Mouse (Mus musculus): ENCODE results near the gene Maz.

The Maz gene

DNA sequence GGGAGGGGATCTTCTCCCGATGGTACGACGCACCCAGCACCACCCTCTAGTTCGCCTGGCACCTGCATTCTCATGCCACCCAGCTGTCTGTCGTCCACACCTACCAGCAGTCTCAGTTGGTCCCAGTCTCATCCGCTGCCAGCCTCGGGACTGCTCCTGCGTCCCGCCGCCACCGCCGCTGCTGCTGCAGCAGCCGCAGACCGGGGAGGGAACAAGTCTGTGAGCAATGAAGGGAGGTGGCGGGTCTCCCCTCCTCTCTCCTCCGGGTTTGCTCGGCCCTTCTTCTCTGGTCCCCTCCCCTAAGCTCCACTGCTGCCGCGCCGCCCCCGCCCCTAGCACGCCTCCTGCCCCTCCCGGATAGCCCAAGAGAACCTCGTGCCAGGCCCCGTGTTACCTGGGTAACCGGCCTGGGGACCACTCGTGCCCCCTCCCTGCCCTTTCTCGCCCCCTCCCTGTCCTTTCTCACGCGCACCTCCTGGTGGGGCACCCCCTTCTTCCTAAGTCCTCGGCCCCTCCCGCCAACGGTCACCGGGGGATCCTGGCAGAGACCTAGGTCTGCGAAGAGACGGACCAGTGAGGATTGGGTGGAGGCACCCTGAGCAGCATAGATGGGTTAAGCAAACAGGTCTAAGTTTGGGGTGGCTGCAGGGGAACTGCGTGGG, 5.8 kb downstream of the Maz start, which contains the start of the genes Gm42742 and Prrt2:
Gm42742 (minus strand) TSS at position 197 of the 662 bp plus-strand sequence.
Prrt2 (minus strand) TSS at position 311 of the 662 bp plus-strand sequence.
- DNase-seq (ENCODE audit: low spot score) = no peak

DNA sequence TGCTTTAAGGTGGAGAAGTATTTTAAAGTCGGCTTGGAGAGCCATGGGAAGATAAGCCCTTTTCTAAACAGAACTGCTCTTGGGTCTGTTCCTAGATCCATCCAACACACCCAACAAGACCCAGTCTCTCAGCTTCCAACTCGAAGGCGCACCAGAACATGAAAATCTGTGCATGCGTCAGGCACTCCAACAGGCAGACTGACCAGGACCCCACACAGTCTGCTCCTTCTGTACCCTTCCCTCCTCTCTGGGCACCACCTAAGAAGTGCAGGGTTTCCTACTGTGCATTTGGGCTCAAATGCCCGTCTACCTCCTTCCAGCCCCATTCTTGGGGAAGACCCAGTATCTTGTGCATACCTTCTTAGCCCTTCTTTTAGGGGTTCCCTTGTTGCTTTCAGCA, 6.3 kb downstream of the Maz start:
- DNase-seq (ENCODE audit: low spot score) = no peak

DNA sequence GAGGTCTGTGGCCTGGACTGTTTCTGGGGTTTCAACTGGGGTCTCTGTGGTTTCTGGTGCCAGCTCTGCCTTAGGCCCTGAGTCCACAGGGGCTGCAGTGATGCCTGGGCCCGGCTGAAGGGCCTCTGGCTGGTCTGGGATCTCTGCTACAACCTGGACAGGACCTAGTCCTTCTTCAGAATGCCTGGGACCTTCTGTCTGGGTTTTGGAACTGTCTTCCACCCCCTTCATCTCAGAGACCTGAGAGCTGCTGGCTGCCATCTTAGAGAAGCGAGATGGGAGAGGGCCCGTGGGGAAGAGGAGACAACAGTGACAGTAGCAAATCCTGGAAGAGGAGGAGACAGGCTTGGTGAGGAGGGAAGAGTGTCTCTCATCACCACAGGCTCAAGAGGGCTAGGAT, 6.8 kb downstream of the Maz start:
- DNase-seq (ENCODE audit: low spot score) = no peak

DNA sequence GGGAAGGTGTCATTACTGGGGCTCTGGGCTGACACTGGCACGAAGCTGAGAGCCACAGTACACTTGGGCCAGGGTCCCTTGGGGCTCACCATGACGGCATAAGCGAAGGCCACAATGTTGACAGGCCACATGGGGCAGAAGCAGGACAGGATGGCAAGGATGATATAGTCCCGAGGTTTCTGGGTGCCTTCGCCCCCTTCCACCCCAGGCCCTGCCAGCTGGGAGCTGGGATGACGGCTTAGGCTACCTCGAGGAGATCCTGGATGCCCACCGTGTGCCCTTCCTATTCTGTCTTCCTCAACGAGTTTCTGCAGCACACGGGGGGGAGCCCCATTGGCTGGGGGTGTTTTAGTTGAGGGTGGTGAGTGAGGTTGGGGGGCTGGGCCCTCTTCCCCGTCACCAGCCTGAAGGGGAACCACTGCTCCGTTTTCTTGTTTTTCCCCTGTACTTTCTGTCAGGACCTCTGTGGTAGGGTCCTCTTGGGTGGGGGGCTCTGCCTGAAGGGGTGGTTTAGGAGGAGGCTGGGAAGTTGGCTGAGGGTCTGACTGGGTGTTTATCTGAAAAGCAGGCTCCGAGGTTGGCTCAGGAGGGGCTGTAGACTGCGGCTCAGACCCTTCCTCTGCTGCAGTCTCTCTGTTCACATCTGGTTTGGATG, 7.4 kb downstream of the Maz start:
- DNase-seq (ENCODE audit: low spot score) = no peak

DNA sequence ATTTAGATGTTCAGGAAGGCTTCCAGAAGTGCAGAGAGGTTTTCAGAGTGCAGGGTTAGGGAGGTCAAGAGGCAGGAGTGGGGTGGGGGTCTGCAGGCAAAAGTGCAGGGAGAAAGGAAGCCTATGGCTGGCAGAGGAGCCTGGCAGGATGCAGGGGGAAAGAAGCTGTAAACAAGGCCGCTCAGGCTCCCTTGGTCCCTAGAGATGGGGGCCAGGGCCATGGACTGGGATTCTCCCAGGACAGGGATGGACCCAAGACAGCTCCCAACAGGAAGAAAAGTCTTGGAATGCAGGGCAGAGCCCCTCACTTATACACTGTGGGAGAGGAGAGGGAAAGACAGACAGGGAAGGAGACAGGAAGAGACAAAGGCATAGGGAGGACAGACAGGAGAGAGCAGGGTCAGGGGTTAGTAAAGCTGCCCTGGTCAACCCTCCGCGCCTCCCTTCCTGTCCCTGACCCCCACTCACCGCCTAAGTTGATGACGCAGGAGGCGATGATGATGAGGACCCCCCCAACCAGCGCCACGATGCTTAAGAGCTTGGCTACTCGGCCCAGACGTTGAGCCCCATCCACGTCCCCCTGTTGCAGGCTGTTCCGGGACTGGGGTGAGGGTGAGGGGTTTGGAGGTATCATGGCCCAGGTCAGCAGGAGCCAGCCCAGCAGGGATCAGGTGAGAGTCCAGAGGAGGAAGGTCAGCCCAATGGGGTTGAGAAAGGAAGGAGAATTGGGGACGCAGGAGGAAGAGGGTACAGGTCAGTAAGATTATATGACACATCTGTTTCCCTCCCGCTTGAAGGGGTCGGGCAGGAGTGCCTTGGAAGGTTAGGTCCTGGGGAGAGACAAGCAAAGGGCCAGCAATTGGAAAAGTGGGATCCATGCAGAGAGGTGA, 8.2 kb downstream of the Maz start:
- DNase-seq (ENCODE audit: low spot score) = no peak

DNA sequence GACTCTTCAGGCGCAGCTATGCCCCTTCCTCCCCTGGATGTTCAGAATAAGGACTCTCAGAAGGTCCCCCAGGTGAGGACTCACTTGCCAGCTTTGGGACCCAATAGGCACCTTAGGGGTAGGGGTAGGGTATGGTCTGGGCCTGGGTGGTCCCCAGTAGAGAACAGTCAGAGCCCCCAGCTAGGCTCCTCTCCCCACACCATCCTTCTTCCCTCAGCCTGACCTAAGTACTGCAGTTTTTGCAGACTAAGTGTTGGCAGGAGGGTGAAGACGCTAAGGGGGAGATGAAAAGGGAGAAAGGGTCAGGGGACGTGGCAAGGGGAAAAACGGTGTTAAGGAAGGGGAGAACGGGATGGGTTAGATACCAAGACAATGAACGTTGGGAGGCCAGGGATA, 8.9 kb downstream of the Maz start:
- no peak for DNase-seq (ENCODE audit: low spot score)

DNA sequence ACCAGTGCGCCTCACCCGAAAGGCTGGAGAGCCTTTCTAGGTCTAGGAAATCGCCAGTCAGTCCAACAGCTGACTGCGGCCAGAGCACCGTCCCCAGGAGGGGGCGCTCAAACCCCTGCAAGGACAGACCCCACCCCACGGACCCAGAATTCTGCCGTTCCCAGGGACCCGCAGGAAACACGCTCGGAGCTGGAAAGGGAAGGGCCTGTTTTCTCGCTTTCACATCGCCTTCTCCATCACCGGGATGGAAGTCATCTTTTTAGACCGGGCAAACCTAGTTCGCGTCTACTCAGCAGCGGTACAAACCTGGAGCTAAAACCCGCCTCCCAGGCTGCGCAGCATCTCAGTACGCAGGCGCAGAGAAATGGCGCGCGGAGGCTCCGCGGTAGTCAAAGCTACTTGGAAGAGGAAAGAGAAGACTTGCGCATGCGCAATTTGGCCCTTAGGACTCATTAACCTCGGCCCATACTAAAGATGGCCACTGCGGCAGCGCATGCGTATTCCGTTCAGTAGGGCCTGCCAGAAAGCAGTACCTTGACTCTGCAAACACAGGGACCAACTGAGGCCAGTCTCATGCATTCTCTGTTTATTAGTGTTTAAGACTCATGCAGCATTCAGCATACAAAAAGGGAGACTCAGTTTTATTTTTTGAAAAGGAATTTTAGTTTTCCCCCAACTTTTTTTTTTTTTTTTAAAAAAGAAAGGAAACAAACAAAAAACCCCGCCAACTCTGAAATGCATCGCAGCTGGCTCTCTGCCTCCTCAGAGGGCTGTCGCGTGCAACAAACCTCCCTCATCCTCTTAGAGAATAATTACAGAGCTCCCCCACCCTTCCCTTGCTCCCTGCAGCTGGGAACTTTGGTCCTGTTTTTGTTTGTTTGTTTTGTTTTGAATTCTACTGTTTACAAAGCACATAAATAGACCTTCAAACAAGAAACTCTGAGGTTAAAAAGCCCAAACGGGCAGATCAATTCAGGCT, 9.6 kb downstream of the Maz start, which contains the start of gene Pagr1a:
Pagr1a (minus strand) TSS at position 382 of the 979 bp plus-strand sequence.
- DNase-seq (ENCODE audit: low spot score) = peak; percentile 94

DNA sequence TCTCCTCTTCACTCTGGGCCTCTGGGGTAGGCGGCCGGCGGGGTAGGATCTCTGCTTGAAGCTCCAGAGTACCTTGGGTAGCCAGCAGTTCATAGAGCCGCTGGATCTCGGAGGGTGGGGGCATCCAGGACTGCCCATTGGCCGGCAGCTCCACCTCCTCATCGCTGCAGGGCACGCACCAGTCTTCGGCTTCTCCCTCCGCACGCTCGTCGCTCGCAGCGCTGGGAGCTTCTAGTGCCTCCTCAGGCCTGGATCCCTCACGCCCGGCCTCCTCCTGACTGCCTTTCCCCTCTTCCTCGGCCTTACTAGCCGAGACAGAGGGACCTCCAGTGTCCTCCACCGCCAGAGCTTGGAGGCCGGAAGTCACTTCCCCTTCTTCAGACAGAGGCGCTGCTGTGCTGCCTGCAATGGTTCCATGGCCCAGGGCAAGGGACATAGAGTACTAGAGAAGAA, 10.3 kb downstream of the Maz start:
- peak; percentile 44 for DNase-seq (ENCODE audit: low spot score)

DNA sequence TGATC, 10.6 kb downstream of the Maz start, which contains the start of gene Pagr1b:
Pagr1b (minus strand) TSS at position 4 of the 5 bp plus-strand sequence.
- no peak for DNase-seq (ENCODE audit: low spot score)

DNA sequence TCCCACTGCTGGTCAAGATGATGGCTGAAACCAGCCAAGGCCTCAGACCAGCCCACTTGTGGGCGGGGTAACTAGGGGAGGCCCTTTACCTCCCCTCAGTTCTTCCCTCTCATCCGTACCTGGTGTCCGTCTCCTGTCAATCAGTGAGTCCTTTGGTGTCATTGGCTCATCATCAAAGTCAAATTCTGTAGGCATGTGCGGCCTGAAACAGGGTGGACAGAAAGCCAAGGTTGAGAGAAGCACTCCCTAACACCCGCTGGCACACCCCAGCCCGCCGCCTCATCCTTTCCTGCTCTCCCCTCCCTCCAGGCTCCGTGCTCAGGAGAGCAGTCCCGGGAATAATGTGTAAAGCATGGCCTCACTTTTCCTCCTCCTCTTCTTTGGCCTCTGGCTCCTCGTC, 10.8 kb downstream of the Maz start:
- DNase-seq (ENCODE audit: low spot score) = no peak

DNA sequence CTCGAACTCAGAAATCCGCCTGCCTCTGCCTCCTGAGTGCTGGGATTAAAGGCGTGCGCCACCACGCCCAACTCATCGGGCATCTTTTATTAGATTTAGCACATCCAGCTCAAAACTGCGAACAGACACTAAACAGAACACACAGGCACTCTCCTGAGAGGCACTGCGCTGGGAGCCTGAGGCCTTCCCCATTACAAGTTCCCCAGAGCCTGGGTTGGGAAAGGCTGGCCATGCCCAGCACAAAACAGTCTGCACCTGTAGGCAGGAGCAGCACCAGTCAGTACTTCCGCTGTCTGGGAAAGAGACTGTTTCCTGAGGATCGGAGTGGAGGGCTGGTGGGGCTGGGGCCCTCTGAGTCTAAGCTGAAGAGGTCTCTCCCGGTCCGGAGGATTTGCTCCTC, 11.8 kb downstream of the Maz start:
- DNase-seq (ENCODE audit: low spot score) = no peak

DNA sequence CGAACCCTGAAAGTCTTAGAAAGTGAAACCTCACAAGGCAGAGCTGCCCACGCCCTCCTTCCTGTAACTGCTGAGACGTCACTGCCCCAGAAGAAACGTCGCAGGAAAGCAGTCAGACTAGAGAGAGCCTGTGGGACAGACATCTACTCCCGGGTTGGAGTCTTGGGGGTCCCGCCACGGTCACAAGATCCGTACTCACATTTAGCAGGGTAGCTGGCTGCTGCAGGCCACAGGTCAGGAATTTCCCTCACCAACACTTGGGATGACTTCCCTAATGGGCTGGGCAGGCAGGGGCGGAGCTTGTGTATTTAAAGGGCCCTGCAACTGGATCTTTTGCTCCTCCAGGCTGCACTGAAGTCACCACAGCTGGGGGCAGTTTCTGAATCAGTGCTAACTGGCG, 12.5 kb downstream of the Maz start, which contains the start of gene Mvp:
Mvp (minus strand) TSS at position 302 of the 400 bp plus-strand sequence.
- no peak for DNase-seq (ENCODE audit: low spot score)

DNA sequence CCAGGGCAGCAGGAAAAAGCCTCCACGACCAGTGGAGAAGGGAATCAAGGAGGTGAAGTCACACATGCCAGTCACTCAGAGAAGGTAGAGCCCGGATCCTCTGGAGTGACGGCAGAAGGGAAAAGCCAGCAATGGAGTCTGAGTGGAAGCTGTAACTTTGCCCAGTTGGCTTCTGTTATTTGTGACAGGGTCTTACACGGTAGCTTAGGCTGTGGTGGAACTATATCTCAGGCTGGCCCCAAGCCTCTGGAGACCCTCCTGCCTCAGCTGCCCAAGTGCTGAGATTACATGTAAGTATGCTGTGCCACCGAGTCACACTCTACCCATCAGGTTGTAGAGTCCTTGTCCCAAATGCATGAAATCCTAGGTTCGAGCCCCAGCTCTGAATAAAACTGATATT, 13.5 kb downstream of the Maz start:
- no peak for DNase-seq (ENCODE audit: low spot score)

DNA sequence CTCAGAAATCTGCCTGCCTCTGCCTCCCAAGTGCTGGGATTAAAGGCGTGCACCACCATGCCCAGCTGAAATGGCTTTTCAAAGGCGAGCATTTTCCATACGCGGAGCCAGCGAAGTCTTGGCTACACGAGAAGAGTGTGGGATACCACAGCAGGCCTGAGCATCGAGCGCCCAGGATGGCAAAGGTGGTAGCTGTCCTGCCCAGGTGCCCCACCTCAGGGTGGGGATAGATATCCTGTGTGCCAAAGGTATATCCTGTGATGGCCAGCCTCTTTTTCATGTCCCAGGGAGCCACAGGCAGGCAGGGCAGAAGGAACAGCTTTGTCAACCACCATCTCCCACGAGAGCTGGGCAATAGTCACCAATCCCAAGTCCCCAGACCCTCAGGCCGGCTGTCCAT, 14.0 kb downstream of the Maz start:
- DNase-seq (ENCODE audit: low spot score) = no peak

DNA sequence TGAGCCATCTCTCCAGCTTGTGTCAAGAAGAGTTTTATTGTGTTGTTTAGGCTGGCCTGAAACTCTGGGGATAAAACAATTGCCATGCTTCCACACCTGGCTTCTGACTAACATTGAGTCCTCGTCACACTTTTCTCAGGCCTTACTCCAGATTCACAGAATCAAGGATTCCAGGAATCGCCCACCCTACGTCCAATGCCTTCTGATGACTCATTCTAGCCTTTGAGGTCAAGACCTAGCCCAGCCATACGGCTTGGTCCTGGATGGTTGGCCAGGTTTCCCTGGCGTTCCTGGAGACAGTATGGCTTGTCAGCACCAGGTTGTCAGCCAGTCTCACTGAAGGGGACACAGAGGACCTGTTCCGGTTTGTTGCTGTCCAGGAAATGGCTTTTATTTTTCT, 14.5 kb downstream of the Maz start:
- DNase-seq (ENCODE audit: low spot score) = no peak

DNA sequence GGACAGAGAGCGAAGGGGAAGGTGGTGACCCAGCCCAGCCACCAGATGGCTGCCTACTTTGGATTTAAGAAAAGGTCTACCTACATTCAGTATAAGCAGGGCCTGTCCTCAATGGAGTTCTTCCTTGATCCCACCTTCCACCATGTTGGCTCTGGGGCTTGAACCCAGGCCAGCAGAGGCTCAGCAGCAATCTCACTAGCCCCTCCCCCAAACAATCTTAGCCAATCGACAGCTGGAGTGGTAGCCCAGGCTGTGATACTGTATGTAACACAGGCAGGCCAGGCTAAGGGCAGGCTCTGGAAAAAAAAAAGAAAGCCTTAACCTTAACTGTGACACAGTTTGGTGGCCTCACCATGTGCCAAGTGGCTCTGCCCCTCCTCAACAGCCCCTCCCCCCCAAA, 15.1 kb downstream of the Maz start:
- DNase-seq (ENCODE audit: low spot score) = no peak

DNA sequence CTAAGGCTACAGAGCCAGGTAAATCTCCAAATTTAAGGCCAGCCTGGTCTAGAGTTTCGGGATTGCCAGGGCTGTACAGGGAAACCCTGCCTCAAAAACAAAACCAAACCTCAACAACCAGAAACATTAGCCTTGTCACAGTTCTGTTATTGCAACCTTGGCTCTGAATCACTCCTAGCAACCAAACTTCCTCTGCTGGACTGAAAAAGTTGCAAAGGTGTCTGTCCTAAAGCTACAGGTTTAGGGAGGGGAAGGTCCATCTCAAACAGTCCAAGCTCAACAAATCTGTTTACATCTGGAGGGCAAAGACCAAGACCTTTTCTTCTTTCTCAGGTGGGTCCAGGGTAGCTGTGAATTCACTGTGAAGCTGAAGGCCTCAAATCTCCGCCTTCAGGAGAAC, 15.8 kb downstream of the Maz start:
- DNase-seq (ENCODE audit: low spot score) = no peak

DNA sequence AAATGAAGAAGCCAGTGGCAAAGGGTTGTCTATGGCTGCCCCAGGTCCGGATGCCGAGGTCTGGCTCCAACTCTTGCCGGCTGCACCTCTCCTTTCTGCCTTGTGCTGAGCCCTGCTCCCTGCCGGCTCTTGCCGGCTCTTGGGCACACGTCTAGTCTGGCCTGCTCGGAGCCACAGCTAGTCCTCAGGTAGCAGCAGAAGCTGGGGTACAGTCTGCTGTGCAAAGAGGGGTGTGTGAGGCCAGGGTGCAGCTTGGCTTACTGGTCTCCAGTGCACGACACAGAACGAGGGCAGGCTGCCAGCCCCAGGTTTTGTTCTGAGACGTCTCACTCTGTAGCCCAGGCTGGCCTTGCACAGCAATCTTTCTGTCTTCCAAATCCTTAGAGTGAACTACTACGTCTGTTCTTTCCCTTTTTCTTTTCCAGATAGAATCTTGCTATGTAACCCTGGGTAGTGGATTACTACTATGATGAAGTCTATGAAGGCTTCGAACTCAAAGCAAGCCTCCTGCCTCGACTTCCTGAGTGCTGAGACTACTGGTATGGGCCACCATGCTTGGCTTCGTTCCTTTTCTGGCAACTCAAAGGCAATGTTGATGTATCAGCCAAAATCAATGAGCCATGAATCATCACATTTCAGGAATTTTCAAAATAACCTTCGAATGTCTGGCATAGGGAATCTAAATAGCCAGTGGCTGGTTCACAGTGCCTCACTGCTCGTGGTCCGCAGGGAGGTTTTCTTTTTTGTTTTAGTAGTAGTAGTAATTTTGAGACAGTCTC, 17.3 kb downstream of the Maz start:
- DNase-seq (ENCODE audit: low spot score) = no peak

DNA sequence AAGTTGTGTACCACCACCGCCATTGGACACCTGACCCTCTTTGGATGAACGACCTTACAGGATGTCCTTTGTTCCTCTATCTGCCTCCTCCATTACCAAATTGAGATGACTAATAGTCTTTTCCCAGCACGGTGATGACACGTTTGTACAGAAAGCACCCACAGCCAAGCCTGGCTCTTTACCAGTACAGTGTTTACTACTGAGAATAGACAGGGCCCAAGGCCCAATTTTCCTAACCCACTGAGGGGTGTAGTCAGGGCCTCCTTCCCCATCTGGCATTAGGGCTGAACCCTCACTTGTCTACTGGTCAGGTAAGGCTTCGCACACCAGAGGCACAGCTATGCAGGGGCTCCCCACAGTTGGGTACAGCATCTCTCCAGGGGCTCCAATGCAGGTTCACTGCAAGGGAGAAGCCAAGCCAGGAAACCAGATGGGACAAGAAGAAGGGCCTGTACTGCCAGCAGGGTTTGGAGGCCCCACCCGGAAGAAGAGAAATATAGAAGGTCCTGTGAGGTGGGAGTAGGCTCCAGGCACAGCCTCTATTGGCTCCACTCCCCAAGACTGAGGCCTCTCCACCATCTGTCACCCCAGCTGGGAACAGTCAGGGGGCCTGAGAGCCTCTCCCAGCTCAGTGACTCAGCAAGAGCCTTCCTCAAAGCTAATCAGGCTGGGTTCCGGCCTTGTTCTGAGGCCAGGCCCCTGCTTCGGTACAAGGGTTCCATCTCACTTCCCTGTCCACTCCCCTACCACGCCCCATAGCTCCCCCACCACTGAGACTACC, 18.4 kb downstream of the Maz start:
- no peak for DNase-seq (ENCODE audit: low spot score)

DNA sequence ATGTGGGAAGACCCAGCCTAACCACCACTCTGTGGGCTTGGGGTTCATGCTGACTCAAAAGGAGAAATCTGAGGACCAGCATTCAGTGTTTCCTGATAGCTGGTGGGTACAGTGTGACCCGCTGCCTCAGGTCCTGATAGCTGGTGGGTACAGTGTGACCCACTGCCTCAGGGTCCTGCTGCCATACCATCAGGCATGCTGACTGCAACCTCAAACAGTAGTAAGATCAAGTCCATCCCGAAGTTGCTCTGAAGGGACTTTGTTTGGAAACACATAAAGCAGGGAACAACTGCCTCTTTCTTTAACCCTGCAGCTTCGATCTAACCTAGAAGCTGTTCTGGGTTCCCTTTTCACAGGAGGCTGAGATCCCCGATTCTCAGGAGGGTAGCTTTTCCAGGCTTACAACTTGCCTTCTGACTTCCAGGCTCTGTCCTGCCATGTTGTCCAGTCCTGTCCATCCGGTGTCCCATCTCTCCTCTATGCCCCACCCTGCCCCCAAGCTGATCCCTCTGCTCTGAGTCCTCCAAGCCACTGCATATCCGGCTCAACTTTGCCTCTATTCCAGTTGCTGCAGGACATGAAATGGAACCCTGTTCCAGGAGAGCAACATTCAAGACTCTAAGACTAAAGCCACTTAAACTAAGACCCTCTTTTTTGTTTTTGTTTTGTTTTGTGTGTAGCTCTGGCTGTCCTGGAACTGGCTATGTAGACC, 19.4 kb downstream of the Maz start:
- DNase-seq (ENCODE audit: low spot score) = no peak

All from ovary, postnatal 10 days (tissue).